Mouse (Mus musculus): ENCODE data around the gene Padi4.

Padi4 gene

DNA sequence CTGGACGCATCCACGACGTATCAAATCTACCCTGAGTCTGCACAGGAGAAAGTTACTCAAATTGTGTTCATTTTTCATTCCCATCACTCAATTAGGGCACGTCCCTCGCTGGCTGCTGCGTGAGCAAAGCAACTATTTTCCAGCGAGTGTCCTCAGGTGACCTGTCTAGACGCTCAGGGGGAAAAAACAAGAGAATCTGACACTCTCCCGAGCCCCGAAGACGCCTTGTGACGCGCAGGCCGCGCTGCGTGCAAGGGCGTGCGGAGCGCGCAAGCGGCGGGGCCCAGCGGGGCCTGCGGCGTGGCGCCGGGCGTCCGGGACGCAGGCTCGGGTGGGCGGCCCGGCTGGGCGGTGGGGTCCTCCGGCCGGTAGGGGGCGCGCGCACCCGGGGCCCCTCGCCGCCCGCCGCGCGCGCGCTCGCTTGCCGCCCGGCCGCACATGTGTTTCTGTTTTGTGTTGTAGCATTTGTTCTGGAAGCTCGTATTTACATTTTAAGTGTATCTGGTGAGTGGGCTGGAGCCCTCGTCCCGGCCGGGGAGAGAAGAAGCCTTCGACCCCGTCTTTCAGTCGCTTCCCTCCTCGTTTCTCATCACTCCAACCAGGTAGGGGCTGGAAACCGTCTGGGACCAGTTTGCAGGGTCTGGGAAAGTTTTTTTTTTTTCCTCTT is 72.9 kb downstream of the Padi4 start:
- DNase-seq: peak; percentile 81

DNA sequence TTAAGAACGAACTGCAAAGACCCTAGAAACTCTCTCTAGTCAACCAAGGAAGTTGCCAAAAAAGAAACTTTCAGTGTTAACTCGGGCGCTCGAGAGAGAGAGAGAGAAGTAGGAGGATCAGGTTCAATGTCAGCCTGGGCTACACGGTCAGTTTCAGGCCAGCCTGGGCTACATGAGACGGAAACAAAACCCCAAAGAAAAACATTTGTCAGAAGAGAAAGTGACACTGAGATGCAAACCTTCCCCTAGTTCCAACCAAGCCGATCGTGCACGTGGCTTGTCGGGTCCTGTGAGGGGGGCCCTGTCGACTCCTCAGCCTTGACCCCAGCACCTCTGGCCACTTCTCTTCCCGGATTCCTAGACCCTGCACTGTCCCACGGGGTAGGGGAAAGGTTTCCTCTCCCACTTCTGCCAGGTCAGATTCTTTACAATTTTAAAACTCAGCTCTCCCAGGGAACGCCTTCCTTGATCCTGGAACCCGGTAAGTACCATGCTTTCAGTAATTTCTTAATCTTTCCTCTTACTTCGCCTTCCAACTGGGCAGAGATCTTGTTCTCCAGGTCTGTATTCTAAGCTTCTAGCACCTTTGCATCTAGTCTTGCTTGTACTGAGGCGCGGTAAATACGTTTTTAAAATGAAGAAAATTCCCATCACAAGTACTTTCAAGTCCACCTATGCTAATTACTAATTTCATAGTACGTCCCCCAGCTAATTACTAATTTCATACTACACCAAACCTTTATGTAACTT is 73.6 kb downstream of the Padi4 start, which contains the start of gene Rcc2:
Rcc2 (plus strand) TSS at position 273 of the 750 bp plus-strand sequence.
- no peak for DNase-seq

DNA sequence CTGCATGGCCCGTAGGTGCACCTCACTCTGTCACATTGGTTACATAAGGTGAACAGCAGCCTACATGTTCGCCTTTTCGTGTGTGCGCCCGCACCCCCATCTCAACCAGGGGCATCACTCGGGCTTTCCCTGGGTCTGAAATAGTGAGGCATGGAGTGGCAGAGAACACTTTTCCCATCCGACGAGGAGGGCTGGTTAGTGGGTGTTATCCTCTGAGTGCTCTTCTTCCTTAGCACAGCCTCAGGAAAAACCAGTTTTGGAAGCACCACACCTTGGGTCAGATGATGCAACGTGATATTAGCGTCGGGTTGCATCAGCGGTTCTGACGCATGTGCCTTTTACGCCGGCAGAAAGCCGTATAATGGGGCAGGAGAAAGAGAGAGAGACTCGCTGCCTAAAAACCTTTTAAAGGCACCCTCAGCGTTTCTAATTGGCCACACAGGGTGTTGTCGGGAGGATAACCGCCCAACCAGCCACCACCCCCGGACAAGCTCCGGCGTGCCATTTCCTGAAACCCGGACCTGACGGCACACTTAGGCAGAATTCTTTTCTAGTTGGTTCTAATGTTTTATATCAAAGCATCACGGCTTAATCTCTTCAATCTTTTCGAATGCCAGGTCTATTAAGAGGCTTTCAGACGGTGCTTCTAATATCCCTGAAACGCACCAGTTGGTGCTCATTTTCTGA is 74.5 kb downstream of the Padi4 start:
- peak; percentile 71 for DNase-seq
